Mouse (Mus musculus) embryonic fibroblast, embryonic 13.5 days (primary cell): Measurements from ENCODE around the gene Lrrc27.

ENCODE experiments used
- CTCF ChIP-seq: IDR thresholded peaks from 2 replicates; pipeline ENCODE4 v1.5.1; 2011; ENCODE audit warnings: mild to moderate bottlenecking, control low read depth, low read length, moderate library complexity, borderline replicate concordance; ENCODE audit not compliant: insufficient read depth
- POLR2A ChIP-seq: IDR thresholded peaks from 2 replicates; pipeline ENCODE4 v1.6.1; 2011; ENCODE audit warnings: low read depth, mild to moderate bottlenecking, control low read depth, low read length, moderate library complexity

GRCm38 (mm10) chr7:139265634-139266033, 52.8 kb downstream of the Lrrc27 start:
- no peak for TF ChIP-seq CTCF
- TF ChIP-seq POLR2A, result no peak; the same call in 1 of the 2 replicates
